ENCODE assay signal across 20 mouse cellular contexts in the genomic region with DNA sequence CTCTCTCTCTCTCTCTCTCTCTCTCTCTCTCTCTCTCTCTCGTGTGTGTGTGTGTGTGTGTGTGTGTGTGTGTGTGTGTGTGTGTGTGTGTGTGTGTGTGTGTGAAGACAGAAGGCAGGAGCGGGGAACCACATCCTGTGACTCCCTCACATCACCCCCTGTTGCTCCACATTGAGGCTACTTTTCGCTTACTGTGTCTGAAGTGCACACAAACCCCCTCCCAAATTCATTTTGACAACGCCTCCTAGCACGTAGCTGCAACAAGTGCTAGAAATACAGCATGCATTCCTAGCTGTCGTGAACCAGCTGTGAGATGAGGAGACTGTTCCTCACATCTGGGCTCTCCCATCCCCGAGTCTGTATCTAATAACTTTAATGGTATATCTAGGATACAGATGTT.
A peak's percentile ranks its signal among the peaks of the same experiment; 100 is the strongest.
DNase-seq lines count a peak whose midpoint lies in the region; ATAC-seq and TF ChIP-seq lines count a peak whose summit lies in the region.
"Had no signal": no experiment of that assay in that cellular context is flagged by ENCODE, and none has a peak within 500 bp of the region (broad histone marks: within the 10 kb centered on the region; RNA-seq: fewer than 3 reads in every experiment).

No protein-coding gene starts in this region.

- TF ChIP-seq POLR2A in thymus, adult 2 months (IDR thresholded peaks at IDR 0.05; ENCODE audit: control insufficient read depth, extremely low read depth, insufficient read depth, low read length, poor library complexity), result no peak

- no peak overlapping the region for H3K27ac ChIP-seq in liver, embryonic 11.5 days (ENCODE audit: low read depth, low read length)
- peak overlapping the region; percentile 68 for H3K27ac ChIP-seq in thymus, adult 2 months (ENCODE audit: control insufficient read depth, insufficient read depth, low read length)
- H3K27ac ChIP-seq in hindbrain, embryonic 14.5 days, result no peak overlapping the region
- H3K27ac ChIP-seq: embryonic facial prominence, embryonic 13.5 days; forebrain, embryonic 12.5 days; heart, embryonic 13.5 days; hindbrain, embryonic 12.5 days; hindbrain, postnatal 0 days had no signal

- H3K4me3 ChIP-seq in liver, embryonic 11.5 days (ENCODE audit: low read depth, low read length), result no peak overlapping the region
- no peak overlapping the region for H3K4me3 ChIP-seq in thymus, adult 2 months (ENCODE audit: control insufficient read depth, insufficient read depth, low read length)
- H3K4me3 ChIP-seq in hindbrain, embryonic 14.5 days (replicated peaks; ENCODE audit: low read length), result no peak overlapping the region
- H3K4me3 ChIP-seq: embryonic facial prominence, embryonic 13.5 days; forebrain, embryonic 12.5 days; heart, embryonic 13.5 days; hindbrain, embryonic 12.5 days had no signal

- H3K9me3 ChIP-seq in liver, embryonic 11.5 days (ENCODE audit: control insufficient read depth, low read length), result no peaks in the 10 kb centered on the region
- no peaks in the 10 kb centered on the region for H3K9me3 ChIP-seq in hindbrain, embryonic 14.5 days (ENCODE audit: control insufficient read depth, low read length)
- H3K9me3 ChIP-seq: embryonic facial prominence, embryonic 13.5 days; forebrain, embryonic 12.5 days; heart, embryonic 13.5 days; hindbrain, embryonic 12.5 days had no signal

- DNase-seq in liver, embryonic 11.5 days (ENCODE audit: low spot score), result peak; percentile 20
- DNase-seq in liver, result no peak
- DNase-seq in T-cell, adult 2 months (ENCODE audit: low spot score), result peak; percentile 52
- peak; percentile 54 for DNase-seq in thymus, adult 2 months
- peak; percentile 52 for DNase-seq in thymus, postnatal 4 days
- DNase-seq in hindbrain, embryonic 14.5 days (ENCODE audit: low spot score), result no peak
- DNase-seq in cerebellum, adult 8-10 months, result no peak
- DNase-seq: adrenal gland, adult 8-10 months; adrenal gland, postnatal 36 days; cerebellum, adult 2 months; cerebellum, postnatal 25 days; gastrocnemius, postnatal 10 days; heart, postnatal 4 days had no signal

- WGBS in liver, embryonic 11.5 days, result 84% methylated on average over 6 of the region's 7 CpGs
- WGBS in thymus, adult 2 months, result 14% methylated on average over 7 of the region's 7 CpGs
- 85% methylated on average over 6 of the region's 7 CpGs for WGBS in hindbrain, embryonic 14.5 days

- no peaks in the 10 kb centered on the region for H3K36me3 ChIP-seq in liver, embryonic 11.5 days (ENCODE audit: control insufficient read depth, insufficient read depth, low read length)
- peaks cover 14% of the 10 kb centered on the region; the same call in 1 of the 2 replicates for H3K36me3 ChIP-seq in thymus, adult 2 months (ENCODE audit: control insufficient read depth, insufficient read depth, low read length)
- H3K36me3 ChIP-seq in hindbrain, embryonic 14.5 days (replicated peaks; ENCODE audit: control insufficient read depth, insufficient read depth), result no peaks in the 10 kb centered on the region
- H3K36me3 ChIP-seq: embryonic facial prominence, embryonic 13.5 days; forebrain, embryonic 12.5 days; heart, embryonic 13.5 days; hindbrain, embryonic 12.5 days had no signal

- no peak for TF ChIP-seq CTCF in thymus, adult 2 months (IDR thresholded peaks at IDR 0.05; ENCODE audit: borderline replicate concordance, control insufficient read depth, extremely low read depth, insufficient read depth, low read length, poor library complexity)

- no peak overlapping the region for H3K4me2 ChIP-seq in liver, embryonic 11.5 days
- no peak overlapping the region for H3K4me2 ChIP-seq in hindbrain, embryonic 14.5 days (replicated peaks)
- H3K4me2 ChIP-seq: embryonic facial prominence, embryonic 13.5 days; forebrain, embryonic 12.5 days; heart, embryonic 13.5 days; hindbrain, embryonic 12.5 days had no signal

- no peak for ATAC-seq in liver, embryonic 11.5 days (replicated peaks; ENCODE audit: low FRiP score)
- no peak for ATAC-seq in hindbrain, embryonic 14.5 days (ENCODE audit: low FRiP score)
- ATAC-seq: forebrain, embryonic 16.5 days; hindbrain, postnatal 0 days had no signal

- H3K4me1 ChIP-seq in liver, embryonic 11.5 days (replicated peaks; ENCODE audit: control insufficient read depth, insufficient read depth, low read length), result peaks cover 5% of the 10 kb centered on the region
- peaks cover 45% of the 10 kb centered on the region for H3K4me1 ChIP-seq in thymus, adult 2 months (replicated peaks; ENCODE audit: control insufficient read depth, insufficient read depth, low read length)
- H3K4me1 ChIP-seq in hindbrain, embryonic 14.5 days (replicated peaks; ENCODE audit: control insufficient read depth, insufficient read depth, low read length), result peaks cover 9% of the 10 kb centered on the region; the same call in 1 of the 2 replicates
- H3K4me1 ChIP-seq: embryonic facial prominence, embryonic 13.5 days had no signal

- H3K9ac ChIP-seq in liver, embryonic 11.5 days (ENCODE audit: low read depth, low read length), result no peak overlapping the region
- no peak overlapping the region for H3K9ac ChIP-seq in hindbrain, embryonic 14.5 days
- H3K9ac ChIP-seq: embryonic facial prominence, embryonic 13.5 days; forebrain, embryonic 12.5 days; heart, embryonic 13.5 days; hindbrain, embryonic 12.5 days had no signal

- no peaks in the 10 kb centered on the region for H3K27me3 ChIP-seq in liver, embryonic 11.5 days (replicated peaks; ENCODE audit: control insufficient read depth, insufficient read depth, low read length)
- H3K27me3 ChIP-seq in thymus, adult 2 months (ENCODE audit: control insufficient read depth, insufficient read depth, low read length), result no peaks in the 10 kb centered on the region
- H3K27me3 ChIP-seq in hindbrain, embryonic 14.5 days (ENCODE audit: control insufficient read depth, insufficient read depth, low read length), result no peaks in the 10 kb centered on the region
- H3K27me3 ChIP-seq: CH12.LX; embryonic facial prominence, embryonic 13.5 days; forebrain, embryonic 12.5 days; heart, embryonic 13.5 days; hindbrain, embryonic 12.5 days had no signal

Comparison
In these comparisons a context has a peak if more than half of its experiments do, and no peak if none do; other contexts are left out.
1. DNase-seq: peak in liver, embryonic 11.5 days (single experiment), T-cell, adult 2 months (single experiment), thymus, adult 2 months (single experiment) and thymus, postnatal 4 days (single experiment); none in liver (single experiment), hindbrain, embryonic 14.5 days (single experiment) and cerebellum, adult 8-10 months (single experiment).